Mouse (Mus musculus) ovary, postnatal 10 days (tissue): Measurements from ENCODE around the gene Hspa1b.
A peak's percentile ranks its signal among the peaks of the same experiment; 100 is the strongest.

Experiments
- DNase-seq: peaks from one replicate; pipeline ENCODE4 v3.0.0; 2022; ENCODE audit warnings: low spot score

The Hspa1b gene

DNA sequence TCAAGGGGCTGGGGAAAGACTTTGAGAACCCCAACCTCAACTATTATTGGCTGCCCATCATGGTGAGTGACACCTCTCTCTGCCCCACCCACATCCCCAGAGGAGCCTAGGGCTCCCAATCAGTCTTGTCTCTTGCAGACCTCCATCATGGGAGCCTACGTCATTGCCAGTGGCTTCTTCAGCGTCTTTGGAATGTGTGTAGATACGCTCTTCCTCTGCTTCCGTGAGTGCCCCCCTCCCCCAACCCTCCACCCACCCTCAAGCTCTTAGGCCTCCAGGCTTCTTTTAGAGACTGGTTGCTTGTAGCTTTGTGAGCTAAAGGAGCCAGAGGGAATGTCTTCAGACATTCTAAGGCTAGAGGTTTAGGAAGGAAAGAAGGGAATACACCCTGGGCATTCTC, 30.2 kb downstream of the Hspa1b start:
- DNase-seq, result no peak

DNA sequence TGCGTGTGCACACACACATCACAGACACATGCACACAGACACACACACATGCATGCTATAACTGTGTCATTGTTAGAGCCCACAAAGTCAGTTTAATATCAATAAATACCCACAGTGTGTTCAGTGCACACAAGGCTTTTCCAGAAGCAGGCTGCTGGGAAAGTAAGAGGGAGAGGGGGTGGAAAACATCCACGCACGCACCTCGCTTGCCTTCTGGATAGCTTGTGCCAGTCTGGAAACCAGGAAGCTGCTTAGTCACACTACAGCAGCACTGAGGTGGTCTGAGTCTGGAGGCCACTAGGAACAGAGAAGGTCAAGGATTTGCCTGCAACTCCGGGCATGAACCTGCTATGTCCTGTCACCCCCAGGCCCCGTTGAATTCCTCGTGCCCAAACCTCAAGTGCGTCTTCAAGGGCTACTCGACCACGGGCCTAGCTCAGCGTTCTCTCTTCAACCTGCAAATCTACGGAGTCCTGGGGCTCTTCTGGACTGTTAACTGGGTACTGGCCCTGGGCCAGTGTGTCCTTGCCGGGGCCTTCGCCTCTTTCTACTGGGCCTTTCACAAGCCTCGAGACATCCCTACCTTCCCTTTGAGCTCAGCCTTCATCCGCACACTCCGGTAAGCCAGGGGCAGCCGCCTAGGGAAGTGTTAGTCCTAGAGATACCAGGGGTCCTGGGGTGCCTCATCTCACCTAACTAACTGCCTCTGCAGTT, 31.6 kb downstream of the Hspa1b start:
- no peak for DNase-seq

DNA sequence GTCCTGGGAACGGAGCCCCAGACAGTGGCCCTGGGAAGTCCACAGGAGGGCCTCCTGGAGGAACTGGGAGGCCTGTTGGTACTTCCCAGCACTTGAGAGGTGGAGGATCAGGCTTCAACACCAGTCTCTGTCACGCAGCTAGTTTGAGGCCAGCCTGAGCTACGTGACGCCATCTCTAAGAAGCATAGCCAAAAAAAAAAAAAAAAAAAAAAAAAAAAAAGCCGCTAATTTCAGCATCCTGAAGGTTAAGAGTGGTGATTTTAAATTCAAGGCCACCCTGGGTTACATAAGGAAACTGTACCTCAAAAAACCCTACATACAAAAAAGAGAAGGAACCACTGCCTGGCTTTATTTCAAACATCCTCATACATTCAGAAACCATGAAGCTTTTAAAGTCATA, 34.8 kb downstream of the Hspa1b start:
- DNase-seq, result no peak

DNA sequence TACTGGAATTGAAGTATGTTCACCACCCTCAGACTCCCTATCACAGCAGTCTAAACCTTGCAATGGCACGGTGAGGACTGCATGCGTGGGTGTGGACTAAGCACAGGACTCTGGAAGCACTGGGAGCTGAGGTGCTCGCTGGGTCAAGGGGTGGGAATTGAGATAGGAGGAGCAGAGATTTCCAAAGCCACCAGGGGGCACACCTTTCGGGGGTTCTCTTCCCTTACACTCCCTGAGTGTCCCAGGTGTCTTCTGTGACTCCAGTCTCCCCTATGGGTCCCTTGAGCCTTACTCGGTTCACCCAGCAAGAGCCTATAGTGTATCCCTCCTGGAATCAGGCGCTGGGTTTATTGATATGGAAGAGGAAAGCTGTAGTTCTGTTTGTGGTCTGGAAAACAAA, 36.1 kb downstream of the Hspa1b start:
- DNase-seq, result no peak

DNA sequence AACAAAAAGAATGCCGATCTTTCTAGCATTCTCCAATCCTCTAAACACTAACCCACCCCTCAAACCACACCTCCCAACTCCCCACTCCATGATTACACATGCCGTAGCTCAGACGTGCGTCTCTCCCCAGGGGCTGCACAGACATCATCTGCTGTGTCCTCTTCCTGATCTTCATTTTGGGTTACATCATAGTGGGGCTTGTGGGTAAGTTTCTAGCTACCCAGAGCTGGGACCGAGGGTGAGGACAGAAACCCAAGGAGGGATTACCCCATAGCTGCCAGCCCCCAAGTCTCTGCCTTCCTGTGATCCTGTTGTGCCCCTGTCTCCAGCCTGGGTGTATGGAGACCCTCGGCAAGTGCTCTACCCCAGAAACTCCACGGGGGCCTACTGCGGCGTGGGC, 41.9 kb downstream of the Hspa1b start:
- DNase-seq, result no peak

DNA sequence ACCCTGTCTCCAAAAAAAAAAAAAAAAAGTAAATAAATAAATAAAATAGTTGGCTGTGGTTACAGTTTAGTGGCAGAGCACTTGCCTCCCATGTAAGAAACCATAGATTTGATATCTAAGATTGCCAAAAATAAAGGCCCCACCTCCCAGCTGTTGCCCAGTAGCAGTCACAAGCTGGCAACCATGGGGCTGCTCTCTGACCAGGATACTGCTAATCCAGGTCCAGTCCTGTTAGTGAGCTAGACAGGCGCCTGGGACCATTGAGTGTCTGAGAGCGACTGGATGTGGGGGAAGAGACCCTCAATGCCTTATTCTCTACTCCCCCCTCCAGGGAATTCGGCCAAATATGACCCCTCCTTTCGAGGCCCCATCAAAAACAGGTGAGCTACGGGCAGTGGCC, 42.7 kb downstream of the Hspa1b start:
- DNase-seq, result no peak

DNA sequence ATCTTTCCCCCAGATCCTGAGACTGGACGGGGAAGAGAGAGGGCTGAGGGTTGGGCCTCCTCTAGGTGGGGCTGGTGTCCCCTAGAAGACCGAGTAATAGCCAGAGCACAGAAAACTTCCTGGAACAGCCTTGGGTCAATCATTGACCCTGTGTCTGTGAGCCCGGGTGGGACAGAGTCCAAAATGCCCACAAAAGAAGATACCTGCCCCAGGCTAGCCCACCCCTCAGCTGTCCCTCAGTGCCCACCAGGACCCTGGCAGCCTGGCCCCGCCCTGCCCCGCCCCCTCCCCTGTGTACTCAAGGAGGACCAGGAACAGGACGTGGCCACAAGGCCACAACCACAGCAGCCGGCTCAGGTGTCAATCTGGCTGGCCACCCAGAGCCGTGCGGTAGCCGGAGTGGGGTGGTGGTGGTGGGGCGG, 43.6 kb downstream of the Hspa1b start:
- no peak for DNase-seq

DNA sequence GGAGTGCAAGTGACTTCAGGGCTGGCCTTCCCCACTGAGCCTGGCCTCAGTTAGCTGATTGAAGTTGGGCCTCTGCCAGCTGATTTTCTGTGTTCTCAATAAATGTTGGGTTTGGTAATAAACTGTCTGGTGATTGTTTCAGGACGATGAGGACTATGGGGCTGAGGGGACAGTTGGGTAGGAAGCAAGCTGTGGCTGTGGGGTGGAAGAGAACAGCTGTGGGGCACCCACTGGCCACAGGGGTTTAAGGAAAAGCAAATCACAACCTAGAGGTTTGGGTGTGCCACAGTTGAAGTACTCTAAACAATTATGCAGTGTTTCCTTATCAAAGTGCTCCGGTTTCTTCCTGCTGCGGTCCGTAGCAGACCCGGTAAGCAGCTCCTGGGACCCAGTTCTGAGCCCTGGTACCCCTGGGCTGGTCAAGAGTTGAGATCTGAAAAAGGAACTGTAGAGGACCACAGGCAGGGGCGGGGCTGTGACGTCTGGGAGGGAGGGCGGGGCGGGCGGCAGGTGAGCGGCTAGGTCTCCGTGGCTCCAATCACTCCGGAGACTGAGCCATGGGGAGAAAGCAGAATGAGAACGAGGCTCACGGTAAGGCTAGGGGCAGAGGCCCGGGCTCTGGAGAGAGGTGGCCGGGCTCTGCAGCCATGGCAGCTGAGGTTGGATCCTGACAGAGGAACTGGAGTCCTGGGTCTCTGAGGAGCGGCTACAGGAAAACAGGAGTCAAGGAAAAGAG, 44.9 kb downstream of the Hspa1b start, which contains the start of gene Slc44a4:
Gene Slc44a4 (plus strand): TSS at position 537 of the 736 bp plus-strand sequence.
- DNase-seq, result no peak

DNA sequence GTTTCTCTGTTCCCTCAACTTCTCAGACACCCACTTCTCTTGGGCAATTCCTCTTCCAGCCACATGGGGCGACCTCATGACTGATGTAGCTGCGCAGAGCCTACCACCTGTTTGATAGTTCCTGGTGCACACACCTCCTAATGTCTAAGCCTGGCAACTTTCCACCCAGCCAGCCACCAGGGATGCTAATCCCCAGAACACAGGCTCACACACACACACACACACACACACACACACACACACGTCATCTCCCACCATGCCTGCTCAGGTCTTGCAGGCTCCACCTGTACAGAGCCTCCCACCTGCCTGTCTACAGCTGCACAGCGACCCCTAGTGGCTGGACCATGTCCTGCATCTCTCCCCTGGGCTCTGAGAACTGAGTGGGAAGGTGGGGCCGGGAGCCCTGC, 47.1 kb downstream of the Hspa1b start:
- peak; percentile 52 for DNase-seq

DNA sequence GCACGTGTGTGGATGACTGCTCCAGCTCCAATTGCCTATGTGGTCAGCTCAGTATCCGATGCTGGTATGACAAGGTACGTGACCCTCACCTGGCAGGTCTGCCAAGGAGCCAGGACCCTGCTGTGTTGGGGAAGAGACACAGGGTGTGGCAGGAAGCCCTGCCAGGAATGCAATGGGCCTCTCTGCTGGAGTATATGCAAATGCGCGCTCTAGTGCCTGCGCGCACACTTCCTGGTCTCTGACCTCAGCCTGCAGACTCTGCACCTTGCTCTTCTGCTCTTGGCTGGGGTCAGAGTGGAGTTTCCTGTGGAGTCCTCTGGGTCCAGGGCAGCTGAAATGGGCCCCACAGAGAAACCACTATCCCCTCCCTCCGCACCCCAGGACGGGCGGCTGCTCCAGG, 48.1 kb downstream of the Hspa1b start:
- no peak for DNase-seq
